Mouse (Mus musculus): ENCODE measurements around the gene AA792892.
"Not testable (repeated sequence)": the region's sequence is repeated elsewhere in the genome, so short reads cannot be mapped to it uniquely, and the experiment has no call there.

Gene AA792892

GRCm38 (mm10) chr5:94339449-94339848 is at the start of gene AA792892:
TSS of gene AA792892 (plus strand) at chr5:94339749.
- not testable (repeated sequence) for DNase-seq (ENCODE audit: low read depth, low spot score)

DNA sequence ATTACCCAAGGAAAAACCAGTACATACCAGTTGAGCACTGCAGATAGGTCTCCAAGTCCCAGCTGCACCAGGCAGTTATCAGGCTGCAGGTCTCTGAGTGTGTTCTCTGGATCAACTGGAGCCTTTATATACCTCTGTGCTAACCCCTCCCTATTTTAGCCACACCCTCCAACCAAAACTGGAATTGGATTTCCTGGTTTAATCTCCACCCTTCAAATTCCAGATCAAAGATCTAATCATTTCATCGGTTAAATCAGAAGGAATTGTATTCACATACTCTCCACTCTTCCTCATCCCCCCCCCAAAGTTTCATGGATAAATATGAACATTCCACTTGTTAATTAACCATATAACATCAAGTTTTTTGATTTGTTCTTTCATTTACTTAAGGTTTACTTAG is 32.9 kb upstream of the AA792892 start, which contains the start of gene A430089I19Rik:
Gene A430089I19Rik (minus strand): TSS at position 101 of the 400 bp plus-strand sequence.
- DNase-seq (ENCODE audit: low read depth, low spot score), result not testable (repeated sequence)

GRCm38 (mm10) chr5:94314135-94314534 is 25.4 kb upstream of the AA792892 start, which contains the start of gene Gm6502:
TSS of gene Gm6502 (plus strand) at chr5:94314435.
- DNase-seq (ENCODE audit: low read depth, low spot score), result not testable (repeated sequence)
